Mouse (Mus musculus) intestine, postnatal 0 days (tissue): Measurements from ENCODE around the gene 1700080E11Rik. TPM values are rescaled to one million over a fixed set of nuclear protein-coding genes. Genes with fewer than 3 reads are reported as not detected.
"Not testable (repeated sequence)": the region's sequence is repeated elsewhere in the genome, so short reads cannot be mapped to it uniquely, and the experiment has no call there.

Experiments
- ATAC-seq: fragments of 200-750 bp; cut with Nextera tagmentation; 2 replicates; pipeline ENCODE4 v1.8.0; 2017; ENCODE audit warnings: mild to moderate bottlenecking, moderate TSS enrichment, moderate library complexity
- H3K27ac ChIP-seq: fragments of 300-500 bp; sonication (generic); 2 replicates; pipeline ENCODE4 v1.5.1; 2014; ENCODE audit warnings: mild to moderate bottlenecking, low read depth, low read length, moderate library complexity
- H3K27me3 ChIP-seq: fragments of 300-500 bp; sonication (generic); replicated peaks from 2 replicates; pipeline ENCODE4 v1.6.1; 2014; ENCODE audit warnings: low read length, mixed read lengths; ENCODE audit not compliant: control insufficient read depth, insufficient read depth
- H3K36me3 ChIP-seq: fragments of 300-500 bp; sonication (generic); 2 replicates; pipeline ENCODE4 v1.6.1; 2014; ENCODE audit warnings: mild to moderate bottlenecking, moderate library complexity; ENCODE audit not compliant: control insufficient read depth, insufficient read depth
- H3K4me1 ChIP-seq: fragments of 300-500 bp; sonication (generic); replicated peaks from 2 replicates; pipeline ENCODE4 v1.6.1; 2014; ENCODE audit warnings: antibody characterized with exemption, low read length, mixed read lengths; ENCODE audit not compliant: control insufficient read depth, insufficient read depth
- H3K4me2 ChIP-seq: fragments of 300-500 bp; sonication (generic); replicated peaks from 2 replicates; pipeline ENCODE4 v1.6.1; 2014; ENCODE audit warnings: low read depth, mild to moderate bottlenecking, moderate library complexity
- H3K4me3 ChIP-seq: fragments of 300-500 bp; sonication (generic); 2 replicates; pipeline ENCODE4 v1.5.1; 2014; ENCODE audit warnings: low read depth, low read length
- H3K9ac ChIP-seq: fragments of 300-500 bp; sonication (generic); 2 replicates; pipeline ENCODE4 v1.6.1; 2014; ENCODE audit warnings: mild to moderate bottlenecking, low read depth, low read length
- H3K9me3 ChIP-seq: fragments of 300-500 bp; sonication (generic); 2 replicates; pipeline ENCODE4 v1.6.1; 2016; ENCODE audit warnings: mixed run types; ENCODE audit not compliant: control insufficient read depth
- CTCF ChIP-seq: sonication (generic); IDR thresholded peaks from 2 replicates; pipeline ENCODE4 v1.5.1; 2016; ENCODE audit warnings: low read depth, mild to moderate bottlenecking, control low read depth, antibody characterized with exemption, moderate library complexity
- WGBS: fragments of 180-500 bp; shearing (Covaris S2); extraction: QIAGEN DNeasy Blood & Tissue Kit; methylation state at CpG from one replicate; pipeline ENCODE4 v1.1.7; 2014; 5-methylcytosine and 5-hydroxymethylcytosine counted together
- polyA plus RNA-seq: library from polyadenylated mRNA; unstranded; fragments of >200 nt; fragmentation: Nextera tagmentation; extraction: Ambion mirVana; gene quantifications from 2 replicates; pipeline ENCODE4 v1.2.1, GENCODE M21; 2015

The 1700080E11Rik gene
- polyA plus RNA-seq, 1 experiment from 2014 or later: not detected

DNA sequence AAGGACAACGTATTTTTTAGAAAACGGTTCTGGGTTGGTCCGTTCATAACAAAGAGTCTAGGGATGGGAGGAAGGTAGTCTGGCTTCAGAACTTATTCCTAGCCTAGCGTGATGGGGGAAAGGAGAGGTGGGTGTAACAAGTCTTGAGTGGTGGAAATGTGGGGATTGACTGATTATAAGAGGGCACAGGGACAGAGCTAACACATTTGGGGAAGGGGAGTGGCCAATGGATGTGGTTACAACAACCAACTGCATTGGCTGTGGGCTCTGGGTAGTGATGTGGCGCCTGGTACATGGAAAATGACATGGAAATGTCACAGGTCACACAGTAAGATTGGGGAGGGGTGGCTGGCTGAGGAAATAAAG is 12.9 kb downstream of the 1700080E11Rik start:
- no peaks in the 10 kb centered on the region for H3K27me3 ChIP-seq
- H3K4me1 ChIP-seq: 0 out of 2 replicates have a peak, but pooled peaks cover 13% of the 10 kb centered on the region
- no peak for TF ChIP-seq CTCF
- 0 out of 2 replicates have a peak overlapping the region, but pooled peaks have one; percentile 88 for H3K9ac ChIP-seq
- H3K27ac ChIP-seq: no peak overlapping the region
- no peaks in the 10 kb centered on the region for H3K9me3 ChIP-seq
- 22% methylated on average over 5 of the region's 5 CpGs for WGBS
- peak overlapping the region; percentile 83 for H3K4me3 ChIP-seq
- no peaks in the 10 kb centered on the region; the same call in 1 of the 2 replicates for H3K36me3 ChIP-seq
- peak overlapping the region; percentile 91 for H3K4me2 ChIP-seq
- no peak for ATAC-seq

- Histone ChIP-seq H3K27me3 (no peaks in the 10 kb centered on the region), H3K4me2 (peak within 1 kb of the TSS; percentile 91), H3K36me3 (no peaks in the 10 kb centered on the region; the same call in 1 of the 2 replicates), H3K4me1 (0 out of 2 replicates have a peak, but pooled peaks cover 9% of the 10 kb centered on the region), H3K9me3 (no peaks in the 10 kb centered on the region), H3K9ac (peak within 1 kb of the TSS; percentile 88), H3K4me3 (peak within 1 kb of the TSS; percentile 83), H3K27ac (peak within 1 kb of the TSS; percentile 93)
- under 1% methylated on average over 60 of the region's 60 CpGs for WGBS
- no peak for TF ChIP-seq CTCF
- ATAC-seq: peak; percentile 97
Observed at GRCm38 (mm10) chr9:105131253-105132001, 13.5 kb downstream of the 1700080E11Rik start, which contains the start of gene Nudt16. Nudt16 (minus strand) TSS chr9:105131824.

DNA sequence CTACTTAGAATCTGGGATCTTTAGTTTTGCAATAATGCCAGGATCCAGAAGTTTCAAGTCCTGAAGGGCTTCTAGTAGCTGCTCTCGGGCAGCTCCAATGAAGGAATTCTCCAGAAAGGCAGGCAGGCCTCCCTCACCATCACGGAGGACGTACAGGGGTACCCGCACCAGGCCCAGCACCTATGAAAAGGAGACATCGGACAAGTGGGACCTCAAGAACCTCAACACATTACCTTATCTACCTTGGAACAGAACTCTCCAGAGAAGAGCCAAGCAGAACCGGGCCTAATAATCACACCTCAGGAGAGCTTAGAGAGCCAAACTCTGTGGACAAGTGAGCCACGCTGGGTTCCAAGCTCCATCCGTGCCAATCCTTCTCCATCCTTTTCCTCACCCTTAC is 14.6 kb downstream of the 1700080E11Rik start:
- Histone ChIP-seq H3K27ac (no peak overlapping the region), H3K36me3 (no peaks in the 10 kb centered on the region; the same call in 1 of the 2 replicates), H3K4me2 (peak overlapping the region; percentile 91), H3K27me3 (no peaks in the 10 kb centered on the region), H3K9ac (0 out of 2 replicates have a peak overlapping the region, but pooled peaks have one; percentile 22), H3K9me3 (no peaks in the 10 kb centered on the region), H3K4me3 (no peak overlapping the region), H3K4me1 (0 out of 2 replicates have a peak, but pooled peaks cover 9% of the 10 kb centered on the region)
- WGBS: 96% methylated on average over 8 of the region's 8 CpGs
- no peak for TF ChIP-seq CTCF
- no peak for ATAC-seq

DNA sequence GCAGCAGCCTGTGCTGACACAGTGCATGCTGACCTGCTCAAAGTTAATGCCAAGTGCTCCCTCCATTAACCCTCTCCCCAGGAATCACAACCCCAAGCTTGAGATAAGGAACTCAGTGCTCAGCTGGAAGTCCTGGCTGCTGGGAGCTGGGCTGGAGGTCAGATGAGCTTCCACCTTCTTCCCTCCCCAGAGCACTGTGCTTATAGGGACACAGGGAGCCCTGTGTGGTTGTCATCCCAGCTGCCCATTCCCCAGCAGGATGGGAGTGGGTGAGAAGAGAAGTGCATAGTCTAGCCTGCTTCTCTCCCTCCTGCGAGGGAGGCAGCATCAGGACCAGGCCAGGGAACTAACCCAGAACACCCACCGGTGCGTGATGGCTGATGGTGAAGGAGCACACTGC is 19.7 kb downstream of the 1700080E11Rik start:
- not testable (repeated sequence) for ATAC-seq, H3K9me3 ChIP-seq, H3K4me1 ChIP-seq, H3K4me2 ChIP-seq, H3K4me3 ChIP-seq, H3K9ac ChIP-seq, H3K27ac ChIP-seq, H3K36me3 ChIP-seq, H3K27me3 ChIP-seq
- 79% methylated on average over 3 of the region's 3 CpGs for WGBS

- no peak for ATAC-seq
- no peak overlapping the region for H3K27ac ChIP-seq
Observed at GRCm38 (mm10) chr9:105103893-105104292, 41.0 kb downstream of the 1700080E11Rik start.

GRCm38 (mm10) chr9:105101911-105102310 is 43.0 kb downstream of the 1700080E11Rik start:
- Histone ChIP-seq H3K27ac (no peak overlapping the region), H3K4me2 (no peak overlapping the region), H3K36me3 (no peaks in the 10 kb centered on the region), H3K4me3 (no peak overlapping the region), H3K9ac (no peak overlapping the region), H3K27me3 (no peaks in the 10 kb centered on the region), H3K9me3 (no peaks in the 10 kb centered on the region), H3K4me1 (no peaks in the 10 kb centered on the region)
- no peak for ATAC-seq
- no peak for TF ChIP-seq CTCF
- 23% methylated on average over 1 of the region's 1 CpGs for WGBS

More at GRCm38 (mm10) chr9:105103893-105104292, 41.0 kb downstream of the 1700080E11Rik start:
- Histone ChIP-seq H3K9ac (no peak overlapping the region), H3K36me3 (no peaks in the 10 kb centered on the region), H3K4me2 (no peak overlapping the region), H3K9me3 (no peaks in the 10 kb centered on the region), H3K4me1 (no peaks in the 10 kb centered on the region), H3K27me3 (no peaks in the 10 kb centered on the region), H3K4me3 (no peak overlapping the region)
- TF ChIP-seq CTCF: no peak
- 89% methylated on average over 5 of the region's 5 CpGs for WGBS
